Mouse (Mus musculus) ES-Bruce4 (cell line): ENCODE data around the gene Rin3.

Experiments
- CTCF ChIP-seq: IDR thresholded peaks from one replicate; pipeline ENCODE4 v1.8.1; 2011; ENCODE audit warnings: low read depth, low read length
- EP300 ChIP-seq: IDR thresholded peaks from 2 replicates; pipeline ENCODE4 v1.6.1; 2011; ENCODE audit warnings: low read depth, low read length; ENCODE audit not compliant: insufficient read depth
- POLR2A ChIP-seq: IDR thresholded peaks from one replicate; pipeline ENCODE4 v1.8.1; 2011; ENCODE audit warnings: low read length; ENCODE audit not compliant: insufficient read depth

GRCm38 (mm10) chr12:102288846-102289245 is 6.0 kb downstream of the Rin3 start:
- TF ChIP-seq POLR2A (no peak), CTCF (no peak), EP300 (no peak)
